Mouse (Mus musculus) hindbrain, embryonic 16.5 days (tissue): ENCODE data around the gene Gm42791. TPM values are rescaled to one million over a fixed set of nuclear protein-coding genes. Genes with fewer than 3 reads are reported as not detected.

Source experiments
- ATAC-seq: fragments of 200-750 bp; cut with Nextera tagmentation; 2 replicates; pipeline ENCODE4 v1.8.0; 2017; ENCODE audit warnings: moderate TSS enrichment, moderate library complexity
- H3K27ac ChIP-seq: fragments of 300-500 bp; sonication (generic); 2 replicates; pipeline ENCODE4 v1.5.1; 2014; ENCODE audit warnings: low read depth, mild to moderate bottlenecking, control low read depth, low read length, moderate library complexity
- H3K27me3 ChIP-seq: fragments of 300-500 bp; sonication (generic); replicated peaks from 2 replicates; pipeline ENCODE4 v1.6.1; 2014; ENCODE audit warnings: low read length; ENCODE audit not compliant: control insufficient read depth, insufficient read depth
- H3K36me3 ChIP-seq: fragments of 300-500 bp; sonication (generic); 2 replicates; pipeline ENCODE4 v1.6.1; 2014; ENCODE audit warnings: mild to moderate bottlenecking, low read length, moderate library complexity, mixed read lengths; ENCODE audit not compliant: control insufficient read depth, insufficient read depth
- H3K4me1 ChIP-seq: fragments of 300-500 bp; sonication (generic); 2 replicates; pipeline ENCODE4 v1.6.1; 2014; ENCODE audit warnings: low read depth, low read length; ENCODE audit not compliant: control insufficient read depth, insufficient read depth
- H3K4me2 ChIP-seq: fragments of 300-500 bp; sonication (generic); 2 replicates; pipeline ENCODE4 v1.6.1; 2014; ENCODE audit warnings: mild to moderate bottlenecking, low read length, control low read depth, moderate library complexity
- H3K4me3 ChIP-seq: fragments of 300-500 bp; sonication (generic); 2 replicates; pipeline ENCODE4 v1.5.1; 2014; ENCODE audit warnings: mild to moderate bottlenecking, low read length, control low read depth, moderate library complexity
- H3K9ac ChIP-seq: fragments of 300-500 bp; sonication (generic); 2 replicates; pipeline ENCODE4 v1.6.1; 2014; ENCODE audit warnings: low read depth, mild to moderate bottlenecking, control low read depth, low read length, moderate library complexity
- H3K9me3 ChIP-seq: fragments of 300-500 bp; sonication (generic); 2 replicates; pipeline ENCODE4 v1.6.1; 2014; ENCODE audit warnings: mild to moderate bottlenecking, low read length, moderate library complexity; ENCODE audit not compliant: control insufficient read depth
- WGBS: fragments of 180-500 bp; shearing (Covaris S2); extraction: QIAGEN DNeasy Blood & Tissue Kit; methylation state at CpG from one replicate; pipeline ENCODE4 v1.1.7; 2014; 5-methylcytosine and 5-hydroxymethylcytosine counted together
- polyA plus RNA-seq: library from polyadenylated mRNA; unstranded; fragments of >200 nt; fragmentation: Nextera tagmentation; extraction: Ambion mirVana; gene quantifications from 2 replicates; pipeline ENCODE4 v1.2.1, GENCODE M21; 2015

Gm42791 gene
- polyA plus RNA-seq, 1 experiment from 2014 or later = 5.3 TPM

GRCm38 (mm10) chr5:148989480-148989879 lies 5.5 kb downstream of the Gm42791 start:
- Histone ChIP-seq H3K4me1 (peaks cover 4% of the 10 kb centered on the region; the same call in 1 of the 2 replicates), H3K9ac (no peak overlapping the region), H3K4me2 (no peak overlapping the region), H3K27me3 (no peaks in the 10 kb centered on the region), H3K27ac (no peak overlapping the region), H3K36me3 (no peaks in the 10 kb centered on the region), H3K4me3 (no peak overlapping the region), H3K9me3 (peaks cover 7% of the 10 kb centered on the region; the same call in 1 of the 2 replicates)
- ATAC-seq = no peak
- WGBS = 87% methylated on average over 7 of the region's 7 CpGs

GRCm38 (mm10) chr5:148984961-148985360 lies 10.0 kb downstream of the Gm42791 start:
- H3K4me2 ChIP-seq = no peak overlapping the region
- WGBS = 50% methylated on average over 13 of the region's 13 CpGs

GRCm38 (mm10) chr5:148983696-148984095 lies 11.3 kb downstream of the Gm42791 start:
- ATAC-seq = no peak
- H3K27ac ChIP-seq = no peak overlapping the region
- H3K4me3 ChIP-seq = no peak overlapping the region
- no peaks in the 10 kb centered on the region for H3K36me3 ChIP-seq
- no peak overlapping the region for H3K4me2 ChIP-seq
- WGBS = 100% methylated on average over 1 of the region's 1 CpGs
- H3K27me3 ChIP-seq = no peaks in the 10 kb centered on the region
- H3K9ac ChIP-seq = no peak overlapping the region
- no peaks in the 10 kb centered on the region for H3K4me1 ChIP-seq
- peaks cover 7% of the 10 kb centered on the region; the same call in 1 of the 2 replicates for H3K9me3 ChIP-seq

More at GRCm38 (mm10) chr5:148984961-148985360, 10.0 kb downstream of the Gm42791 start:
- no peak overlapping the region for H3K4me3 ChIP-seq
- H3K27ac ChIP-seq = no peak overlapping the region
- no peaks in the 10 kb centered on the region for H3K4me1 ChIP-seq
- no peaks in the 10 kb centered on the region for H3K27me3 ChIP-seq
- no peak for ATAC-seq
- H3K9ac ChIP-seq = no peak overlapping the region
- peaks cover 9% of the 10 kb centered on the region; the same call in 1 of the 2 replicates for H3K9me3 ChIP-seq
- no peaks in the 10 kb centered on the region for H3K36me3 ChIP-seq

GRCm38 (mm10) chr5:148983108-148983664 lies 11.8 kb downstream of the Gm42791 start:
- no peak for ATAC-seq
- 77% methylated on average over 12 of the region's 12 CpGs for WGBS
- Histone ChIP-seq H3K27me3 (no peaks in the 10 kb centered on the region), H3K4me2 (no peak overlapping the region), H3K27ac (no peak overlapping the region), H3K9me3 (peaks cover 7% of the 10 kb centered on the region; the same call in 1 of the 2 replicates), H3K9ac (no peak overlapping the region), H3K36me3 (no peaks in the 10 kb centered on the region), H3K4me3 (no peak overlapping the region), H3K4me1 (no peaks in the 10 kb centered on the region)

GRCm38 (mm10) chr5:148982396-148982795 lies 12.6 kb downstream of the Gm42791 start:
- no peak overlapping the region for H3K9ac ChIP-seq
- H3K27ac ChIP-seq = no peak overlapping the region
- ATAC-seq = no peak
- 85% methylated on average over 7 of the region's 7 CpGs for WGBS
- H3K4me2 ChIP-seq = no peak overlapping the region
- no peaks in the 10 kb centered on the region for H3K36me3 ChIP-seq
- peaks cover 3% of the 10 kb centered on the region; the same call in 1 of the 2 replicates for H3K4me1 ChIP-seq
- H3K9me3 ChIP-seq = peaks cover 2% of the 10 kb centered on the region; the same call in 1 of the 2 replicates
- H3K4me3 ChIP-seq = no peak overlapping the region
- no peaks in the 10 kb centered on the region for H3K27me3 ChIP-seq

GRCm38 (mm10) chr5:148980607-148981006 lies 14.3 kb downstream of the Gm42791 start:
- no peaks in the 10 kb centered on the region for H3K36me3 ChIP-seq
- peaks cover 2% of the 10 kb centered on the region; the same call in 1 of the 2 replicates for H3K9me3 ChIP-seq
- H3K27ac ChIP-seq = no peak overlapping the region
- 59% methylated on average over 6 of the region's 6 CpGs for WGBS
- H3K4me1 ChIP-seq = peaks cover 3% of the 10 kb centered on the region; the same call in 1 of the 2 replicates
- ATAC-seq = no peak
- H3K4me2 ChIP-seq = no peak overlapping the region
- H3K4me3 ChIP-seq = no peak overlapping the region
- no peak overlapping the region for H3K9ac ChIP-seq
- H3K27me3 ChIP-seq = no peaks in the 10 kb centered on the region

- WGBS = 70% methylated on average over 18 of the region's 18 CpGs
- H3K4me3 ChIP-seq = no peak overlapping the region
- no peak for ATAC-seq
Observed at GRCm38 (mm10) chr5:148978458-148979165, 16.3 kb downstream of the Gm42791 start.

GRCm38 (mm10) chr5:148977698-148978457 lies 17.1 kb downstream of the Gm42791 start:
- WGBS = 32% methylated on average over 14 of the region's 14 CpGs
- Histone ChIP-seq H3K9me3 (no peaks in the 10 kb centered on the region), H3K27me3 (no peaks in the 10 kb centered on the region), H3K36me3 (no peaks in the 10 kb centered on the region), H3K4me1 (peaks cover 3% of the 10 kb centered on the region; the same call in 1 of the 2 replicates), H3K27ac (no peak overlapping the region), H3K9ac (no peak overlapping the region), H3K4me2 (no peak overlapping the region), H3K4me3 (no peak overlapping the region)
- no peak for ATAC-seq

More at GRCm38 (mm10) chr5:148978458-148979165, 16.3 kb downstream of the Gm42791 start:
- Histone ChIP-seq H3K4me1 (peaks cover 3% of the 10 kb centered on the region; the same call in 1 of the 2 replicates), H3K9ac (no peak overlapping the region), H3K36me3 (no peaks in the 10 kb centered on the region), H3K9me3 (peaks cover under 1% of the 10 kb centered on the region; the same call in 1 of the 2 replicates), H3K4me2 (no peak overlapping the region), H3K27ac (no peak overlapping the region), H3K27me3 (no peaks in the 10 kb centered on the region)

GRCm38 (mm10) chr5:148976876-148977275 lies 18.1 kb downstream of the Gm42791 start:
- 89% methylated on average over 8 of the region's 8 CpGs for WGBS
- no peak for ATAC-seq

More at GRCm38 (mm10) chr5:148976876-148977275, 18.1 kb downstream of the Gm42791 start:
- Histone ChIP-seq H3K27me3 (no peaks in the 10 kb centered on the region), H3K9ac (no peak overlapping the region), H3K9me3 (no peaks in the 10 kb centered on the region), H3K4me3 (no peak overlapping the region), H3K27ac (no peak overlapping the region), H3K4me2 (no peak overlapping the region), H3K36me3 (no peaks in the 10 kb centered on the region), H3K4me1 (peaks cover 3% of the 10 kb centered on the region; the same call in 1 of the 2 replicates)
